Mouse (Mus musculus) liver, embryonic 11.5 days (tissue): ENCODE measurements around the gene Grhpr. TPM values are rescaled to one million over a fixed set of nuclear protein-coding genes. Genes with fewer than 3 reads are reported as not detected.
A peak's percentile ranks its signal among the peaks of the same experiment; 100 is the strongest.

ENCODE experiments used
- ATAC-seq: fragments of 200-750 bp; cut with Nextera tagmentation; replicated peaks from 2 replicates; pipeline ENCODE4 v1.8.0; 2017; ENCODE audit warnings: moderate number of reproducible peaks, mild to moderate bottlenecking, moderate TSS enrichment, moderate library complexity; ENCODE audit not compliant: low FRiP score
- DNase-seq: peaks from one replicate; pipeline ENCODE4 v3.0.0-alpha.2; 2017; ENCODE audit warnings: low spot score
- H3K27ac ChIP-seq: fragments of 300-500 bp; sonication (generic); 2 replicates; pipeline ENCODE4 v1.5.1; 2014; ENCODE audit warnings: mild to moderate bottlenecking, low read depth, low read length, control low read depth
- H3K27me3 ChIP-seq: fragments of 300-500 bp; sonication (generic); replicated peaks from 2 replicates; pipeline ENCODE4 v1.6.1; 2014; ENCODE audit warnings: low read length, mixed read lengths; ENCODE audit not compliant: control insufficient read depth, insufficient read depth
- H3K36me3 ChIP-seq: fragments of 300-500 bp; sonication (generic); 2 replicates; pipeline ENCODE4 v1.6.1; 2014; ENCODE audit warnings: mild to moderate bottlenecking, low read length, moderate library complexity, mixed read lengths; ENCODE audit not compliant: control insufficient read depth, insufficient read depth
- H3K4me1 ChIP-seq: fragments of 300-500 bp; sonication (generic); replicated peaks from 2 replicates; pipeline ENCODE4 v1.6.1; 2014; ENCODE audit warnings: low read length, mixed read lengths; ENCODE audit not compliant: control insufficient read depth, insufficient read depth
- H3K4me2 ChIP-seq: fragments of 300-500 bp; sonication (generic); 2 replicates; pipeline ENCODE4 v1.6.1; 2014; ENCODE audit warnings: mild to moderate bottlenecking, control low read depth, moderate library complexity
- H3K4me3 ChIP-seq: fragments of 300-500 bp; sonication (generic); 2 replicates; pipeline ENCODE4 v1.5.1; 2014; ENCODE audit warnings: low read depth, low read length, control low read depth
- H3K9ac ChIP-seq: fragments of 300-500 bp; sonication (generic); 2 replicates; pipeline ENCODE4 v1.6.1; 2014; ENCODE audit warnings: low read depth, low read length, control low read depth
- H3K9me3 ChIP-seq: fragments of 300-500 bp; sonication (generic); 2 replicates; pipeline ENCODE4 v1.6.1; 2016; ENCODE audit warnings: low read length, inconsistent platforms, mixed read lengths; ENCODE audit not compliant: control insufficient read depth
- WGBS: fragments of 180-500 bp; shearing (Covaris S2); extraction: QIAGEN DNeasy Blood & Tissue Kit; methylation state at CpG from one replicate; pipeline ENCODE4 v1.1.7; 2014; 5-methylcytosine and 5-hydroxymethylcytosine counted together
- polyA plus RNA-seq: library from polyadenylated mRNA; unstranded; fragments of >200 nt; fragmentation: Nextera tagmentation; extraction: Ambion mirVana; gene quantifications from 2 replicates; pipeline ENCODE4 v1.2.1, GENCODE M21; 2014

Grhpr gene
- polyA plus RNA-seq, 1 experiment from 2014 or later: 128 TPM

DNA sequence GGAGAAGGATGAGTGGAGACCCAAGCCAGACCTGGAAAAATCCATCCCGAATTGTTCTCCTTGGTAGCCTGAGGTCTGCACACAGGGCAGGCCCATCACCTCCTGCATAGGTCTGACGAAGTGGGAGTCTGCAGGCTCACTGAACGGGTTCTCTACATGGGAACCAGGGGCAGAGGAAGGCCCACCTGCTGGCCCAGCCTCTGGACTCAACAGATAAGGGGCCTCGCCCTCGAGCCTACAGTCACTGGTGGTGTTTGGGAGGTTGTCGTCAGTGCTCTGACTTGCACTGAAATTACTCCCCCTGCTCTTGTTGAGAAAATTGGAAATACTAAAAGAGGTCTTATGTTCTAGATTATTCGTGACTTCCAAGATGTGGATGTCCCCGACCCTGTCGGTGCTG lies 12.7 kb downstream of the Grhpr start:
- Histone ChIP-seq H3K9ac (peak overlapping the region; percentile 38), H3K36me3 (peaks cover 19% of the 10 kb centered on the region)

DNA sequence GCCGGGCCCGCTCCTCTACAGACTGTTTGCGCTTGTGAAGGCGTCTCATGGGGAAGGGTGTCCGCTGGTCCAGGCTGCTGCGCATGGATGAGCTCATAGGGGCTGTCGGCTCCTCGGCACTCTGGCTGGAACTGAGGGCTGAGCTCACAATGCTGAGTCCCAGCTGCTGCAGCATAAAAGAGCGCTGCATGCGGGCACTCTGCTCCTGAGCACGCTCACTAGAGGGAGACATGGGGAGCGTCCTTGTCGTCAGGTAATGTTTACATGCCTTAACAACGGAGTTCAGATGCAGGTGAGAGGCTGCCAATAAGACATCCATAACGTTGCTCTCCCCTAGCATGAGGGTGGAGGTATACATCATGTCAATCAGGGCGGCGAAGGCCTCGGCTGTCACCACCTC lies 13.6 kb downstream of the Grhpr start:
- no peak overlapping the region for H3K4me3 ChIP-seq
- H3K27me3 ChIP-seq: no peaks in the 10 kb centered on the region
- H3K27ac ChIP-seq: peak overlapping the region; percentile 70; the same call in 1 of the 2 replicates
- ATAC-seq (no peak), DNase-seq (no peak)
- no peak overlapping the region for H3K9ac ChIP-seq
- H3K4me1 ChIP-seq: peaks cover 20% of the 10 kb centered on the region
- WGBS: 87% methylated on average over 18 of the region's 18 CpGs
- H3K36me3 ChIP-seq: peaks cover 17% of the 10 kb centered on the region
- no peaks in the 10 kb centered on the region for H3K9me3 ChIP-seq
- no peak overlapping the region for H3K4me2 ChIP-seq

More for the DNA sequence above, 12.7 kb downstream of the Grhpr start:
- Histone ChIP-seq H3K4me1 (peaks cover 20% of the 10 kb centered on the region), H3K27ac (peak overlapping the region; percentile 70), H3K4me2 (peak overlapping the region; percentile 46), H3K4me3 (no peak overlapping the region), H3K9me3 (no peaks in the 10 kb centered on the region), H3K27me3 (no peaks in the 10 kb centered on the region)
- 53% methylated on average over 9 of the region's 9 CpGs for WGBS
- ATAC-seq (peak; percentile 98), DNase-seq (no peak)

DNA sequence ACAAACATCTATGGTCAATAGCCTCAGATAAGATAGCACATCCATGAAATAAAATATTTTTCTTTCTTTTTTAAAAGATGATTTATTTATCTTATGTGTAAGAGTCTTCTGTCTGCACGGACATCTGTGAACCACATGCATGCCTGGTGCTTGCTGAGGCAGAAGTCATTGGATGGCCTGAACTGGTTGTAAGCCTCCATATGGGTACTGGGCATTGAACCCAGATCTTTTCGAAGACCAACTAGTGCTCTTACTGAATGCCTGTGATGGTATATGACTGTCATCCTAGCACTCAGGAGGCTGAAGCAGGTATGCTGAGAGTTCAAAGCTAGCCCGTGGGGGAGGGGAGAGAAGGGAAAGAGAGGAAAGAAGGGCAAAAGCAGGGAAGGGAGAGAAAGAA lies 16.9 kb downstream of the Grhpr start:
- WGBS: 76% methylated on average over 3 of the region's 3 CpGs
- H3K27ac ChIP-seq: no peak overlapping the region
- peaks cover 20% of the 10 kb centered on the region for H3K4me1 ChIP-seq

GRCm38 (mm10) chr4:45000001-45000400 lies 18.8 kb downstream of the Grhpr start:
- 82% methylated on average over 6 of the region's 6 CpGs for WGBS
- no peak for ATAC-seq

More for the DNA sequence above, 16.9 kb downstream of the Grhpr start:
- H3K4me3 ChIP-seq: no peak overlapping the region
- H3K27me3 ChIP-seq: no peaks in the 10 kb centered on the region
- H3K9ac ChIP-seq: no peak overlapping the region
- ATAC-seq: no peak
- H3K4me2 ChIP-seq: no peak overlapping the region
- H3K36me3 ChIP-seq: peaks cover 3% of the 10 kb centered on the region
- no peak for DNase-seq
- no peaks in the 10 kb centered on the region for H3K9me3 ChIP-seq

DNA sequence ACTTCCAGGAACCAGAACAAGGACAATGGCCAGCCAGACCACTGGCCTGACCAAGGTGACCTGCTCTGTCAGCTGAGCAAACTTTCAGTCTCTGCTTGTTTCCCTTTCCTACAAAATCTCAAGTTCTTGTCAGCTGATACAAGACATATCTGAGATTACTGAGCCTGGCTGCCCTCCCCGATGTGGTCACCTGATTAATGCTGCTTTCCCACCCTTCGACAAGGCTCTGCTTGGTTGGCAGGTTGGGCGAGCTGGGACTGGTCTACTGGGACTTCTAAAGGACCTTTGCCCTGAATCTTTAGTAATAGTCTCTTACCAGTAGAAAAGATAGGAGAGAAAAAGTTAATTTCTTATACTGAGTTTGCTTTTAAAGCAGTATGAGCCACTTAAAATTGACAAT lies 24.3 kb downstream of the Grhpr start:
- no peaks in the 10 kb centered on the region for H3K9me3 ChIP-seq
- H3K9ac ChIP-seq: no peak overlapping the region
- H3K4me1 ChIP-seq: peaks cover 4% of the 10 kb centered on the region; the same call in 1 of the 2 replicates
- DNase-seq: no peak
- WGBS: 72% methylated on average over 3 of the region's 3 CpGs
- no peak overlapping the region for H3K27ac ChIP-seq
- no peak for ATAC-seq
- no peak overlapping the region for H3K4me2 ChIP-seq
- H3K36me3 ChIP-seq: no peaks in the 10 kb centered on the region
- no peak overlapping the region for H3K4me3 ChIP-seq
- no peaks in the 10 kb centered on the region for H3K27me3 ChIP-seq

More at GRCm38 (mm10) chr4:45000001-45000400, 18.8 kb downstream of the Grhpr start:
- Histone ChIP-seq H3K4me2 (no peak overlapping the region), H3K27ac (no peak overlapping the region), H3K4me3 (no peak overlapping the region), H3K4me1 (peaks cover 11% of the 10 kb centered on the region), H3K9ac (no peak overlapping the region), H3K9me3 (no peaks in the 10 kb centered on the region), H3K27me3 (no peaks in the 10 kb centered on the region), H3K36me3 (no peaks in the 10 kb centered on the region; the same call in 1 of the 2 replicates)
- no peak for DNase-seq

DNA sequence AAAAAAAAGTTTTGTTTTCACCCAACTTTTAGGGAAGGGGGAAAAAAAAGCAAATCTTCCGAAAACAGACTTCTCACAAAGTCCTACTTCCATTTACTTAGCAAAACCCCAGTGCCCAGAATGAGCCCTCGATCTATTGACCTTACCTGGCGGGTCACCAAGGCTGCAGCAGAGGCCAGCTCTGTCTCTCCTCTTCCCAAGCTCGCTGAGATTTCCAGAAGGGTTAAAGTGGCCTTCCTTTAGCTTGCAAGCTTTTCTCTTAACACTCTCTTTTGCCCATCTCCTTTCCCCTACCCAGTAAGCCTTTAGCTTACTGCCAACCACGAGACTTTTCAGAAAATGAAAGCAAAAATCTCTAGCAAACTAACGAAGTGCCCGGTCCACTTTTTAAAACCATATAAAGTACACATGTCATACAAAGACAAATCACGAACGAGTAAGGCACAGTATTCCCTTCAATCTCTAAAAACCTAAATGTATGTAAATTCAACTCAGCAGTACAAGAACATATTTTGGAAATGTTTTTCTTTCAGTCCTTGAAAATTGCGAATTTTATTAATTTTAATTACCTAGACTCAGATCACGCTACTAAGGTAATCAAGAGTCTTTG lies 29.7 kb downstream of the Grhpr start:
- DNase-seq (no peak), ATAC-seq (no peak)
- H3K4me3 ChIP-seq: peak overlapping the region; percentile 84
- peak overlapping the region; percentile 95 for H3K9ac ChIP-seq
- no peaks in the 10 kb centered on the region for H3K36me3 ChIP-seq
- H3K4me1 ChIP-seq: peaks cover 16% of the 10 kb centered on the region; the same call in 1 of the 2 replicates
- H3K9me3 ChIP-seq: no peaks in the 10 kb centered on the region
- WGBS: 18% methylated on average over 11 of the region's 11 CpGs
- peak overlapping the region; percentile 94 for H3K27ac ChIP-seq
- H3K27me3 ChIP-seq: no peaks in the 10 kb centered on the region
- peak overlapping the region; percentile 94 for H3K4me2 ChIP-seq

- H3K27ac ChIP-seq: peak overlapping the region; percentile 94
Observed at GRCm38 (mm10) chr4:45011581-45012104, 30.4 kb downstream of the Grhpr start.

DNA sequence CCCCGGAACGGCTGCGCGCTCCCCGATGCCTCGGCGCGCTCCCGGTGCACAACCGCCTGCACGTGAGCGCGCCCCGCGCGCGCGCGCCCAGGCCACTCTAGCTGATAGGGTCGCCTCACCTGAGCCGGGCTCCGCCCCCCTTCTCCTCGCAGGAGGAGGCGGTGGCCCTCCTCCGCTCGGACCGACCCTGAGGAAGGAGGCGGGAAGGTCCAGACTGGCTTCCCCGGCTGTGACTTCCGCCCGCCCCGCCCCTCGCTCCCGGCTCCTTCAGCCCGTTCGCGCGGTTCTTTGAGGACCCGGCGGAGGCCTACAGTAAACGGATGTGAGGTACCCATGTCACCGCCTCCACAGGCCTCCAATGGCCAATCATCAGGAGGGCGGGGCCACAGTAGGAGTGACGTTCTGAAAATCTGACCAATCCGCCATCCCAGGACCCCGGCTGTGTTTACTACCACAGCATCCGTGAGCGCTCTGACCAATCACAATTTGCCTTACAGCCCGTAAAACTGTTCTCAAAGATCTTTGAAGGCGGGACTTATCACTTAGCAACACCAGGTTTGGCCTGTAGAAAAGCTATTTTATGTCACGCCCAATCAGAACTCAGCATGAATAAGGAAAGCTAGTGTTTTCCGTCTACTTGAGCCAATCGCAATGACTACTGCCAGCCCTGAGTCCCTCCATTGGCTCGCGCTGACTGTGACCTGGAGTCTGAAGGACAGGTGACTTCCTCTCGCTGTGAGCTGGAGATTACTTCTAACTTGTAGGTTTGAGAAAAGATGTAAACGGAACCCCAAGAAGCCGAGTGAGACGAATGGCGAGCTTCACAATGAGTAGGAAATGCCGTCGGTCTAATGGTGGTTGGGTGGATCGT lies 31.1 kb downstream of the Grhpr start, which contains the start of gene Zbtb5:
TSS of gene Zbtb5 (minus strand) at position 308 of the 871 bp plus-strand sequence.
- Histone ChIP-seq H3K9ac (peak within 1 kb of the TSS; percentile 95), H3K4me3 (peak within 1 kb of the TSS; percentile 84), H3K36me3 (no peaks in the 10 kb centered on the region), H3K4me2 (peak within 1 kb of the TSS; percentile 94), H3K27me3 (no peaks in the 10 kb centered on the region), H3K27ac (peak within 1 kb of the TSS; percentile 94), H3K4me1 (peaks cover 16% of the 10 kb centered on the region; the same call in 1 of the 2 replicates), H3K9me3 (no peaks in the 10 kb centered on the region)
- under 1% methylated on average over 62 of the region's 63 CpGs for WGBS
- ATAC-seq (peak; percentile 98), DNase-seq (peak; percentile 97)

More at GRCm38 (mm10) chr4:45011581-45012104, 30.4 kb downstream of the Grhpr start:
- H3K4me1 ChIP-seq: peaks cover 16% of the 10 kb centered on the region; the same call in 1 of the 2 replicates
- H3K4me3 ChIP-seq: peak overlapping the region; percentile 84
- WGBS: under 1% methylated on average over 31 of the region's 31 CpGs
- no peaks in the 10 kb centered on the region for H3K36me3 ChIP-seq
- H3K27me3 ChIP-seq: no peaks in the 10 kb centered on the region
- ATAC-seq: peak; percentile 1; the same call in 1 of the 2 replicates
- peak overlapping the region; percentile 95 for H3K9ac ChIP-seq
- no peaks in the 10 kb centered on the region for H3K9me3 ChIP-seq
- DNase-seq: no peak
- H3K4me2 ChIP-seq: peak overlapping the region; percentile 94
